Mouse (Mus musculus) ES-Bruce4 (cell line): ENCODE results near the gene Hspa1b.
"Not testable (repeated sequence)": the region's sequence is repeated elsewhere in the genome, so short reads cannot be mapped to it uniquely, and the experiment has no call there.

Experiments used
- CTCF ChIP-seq: IDR thresholded peaks from one replicate; pipeline ENCODE4 v1.8.1; 2011; ENCODE audit warnings: low read depth, low read length
- EP300 ChIP-seq: IDR thresholded peaks from 2 replicates; pipeline ENCODE4 v1.6.1; 2011; ENCODE audit warnings: low read depth, low read length; ENCODE audit not compliant: insufficient read depth
- POLR2A ChIP-seq: IDR thresholded peaks from one replicate; pipeline ENCODE4 v1.8.1; 2011; ENCODE audit warnings: low read length; ENCODE audit not compliant: insufficient read depth

DNA sequence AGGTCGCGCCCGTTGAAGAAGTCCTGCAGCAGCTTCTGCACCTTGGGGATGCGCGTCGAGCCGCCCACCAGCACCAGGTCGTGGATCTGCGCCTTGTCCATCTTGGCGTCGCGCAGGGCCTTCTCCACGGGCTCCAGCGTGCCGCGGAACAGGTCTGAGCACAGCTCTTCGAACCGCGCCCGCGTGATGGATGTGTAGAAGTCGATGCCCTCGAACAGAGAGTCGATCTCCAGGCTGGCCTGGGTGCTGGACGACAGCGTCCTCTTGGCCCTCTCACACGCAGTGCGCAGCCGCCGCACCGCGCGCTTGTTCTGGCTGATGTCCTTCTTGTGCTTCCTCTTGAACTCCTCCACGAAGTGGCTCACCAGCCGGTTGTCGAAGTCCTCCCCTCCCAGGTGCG, 11.8 kb upstream of the Hspa1b start:
- not testable (repeated sequence) for TF ChIP-seq CTCF, POLR2A, EP300
